In genomic region chr5:114538021-114538405, GRCm38 (mm10) we compare ENCODE assay signal across 8 mouse cellular contexts. TPM values are rescaled to one million over a fixed set of nuclear protein-coding genes. Genes with fewer than 3 reads are reported as not detected.
A peak's percentile ranks its signal among the peaks of the same experiment; 100 is the strongest.
DNase-seq lines count a peak whose midpoint lies in the region; ATAC-seq lines count a peak whose summit lies in the region.

No protein-coding gene starts in this region.

- no peaks in the 10 kb centered on the region for H3K9me3 ChIP-seq in intestine, embryonic 14.5 days (ENCODE audit: control insufficient read depth, low read length)

- 19% methylated on average over 8 of the region's 8 CpGs for WGBS in intestine, embryonic 14.5 days

- DNase-seq in thymus, postnatal 4 days: peak; percentile 21
- DNase-seq in thymus, adult 18-20 months: no peak
- no peak for DNase-seq in intestine, embryonic 14.5 days (ENCODE audit: low spot score)
- DNase-seq in lung, postnatal 14 days: peak; percentile 13
- DNase-seq in cerebellum, postnatal 36 days: no peak
- DNase-seq in thymus, postnatal 0 days (ENCODE audit: low spot score): no peak
- no peak for DNase-seq in spleen, postnatal 10 days (ENCODE audit: low spot score in 2 of 2)
- no peak for DNase-seq in Muller cell, postnatal 12 days (ENCODE audit: inconsistent ontology term)

- peaks cover 12% of the 10 kb centered on the region for H3K27me3 ChIP-seq in intestine, embryonic 14.5 days (replicated peaks; ENCODE audit: control insufficient read depth, insufficient read depth, low read length)

- peaks cover 16% of the 10 kb centered on the region for H3K4me1 ChIP-seq in intestine, embryonic 14.5 days (replicated peaks; ENCODE audit: control insufficient read depth, insufficient read depth, low read length)

- H3K4me2 ChIP-seq in intestine, embryonic 14.5 days (ENCODE audit: low read length): peak overlapping the region; percentile 42

- peak overlapping the region; percentile 29; the same call in 1 of the 2 replicates for H3K9ac ChIP-seq in intestine, embryonic 14.5 days (ENCODE audit: low read length)

- H3K27ac ChIP-seq in intestine, embryonic 14.5 days (ENCODE audit: low read depth): no peak overlapping the region

- no peak for ATAC-seq in intestine, embryonic 14.5 days (replicated peaks; ENCODE audit: low FRiP score, low TSS enrichment, low read depth)

- H3K36me3 ChIP-seq in intestine, embryonic 14.5 days (ENCODE audit: control insufficient read depth, insufficient read depth, low read length): no peaks in the 10 kb centered on the region

- no peak overlapping the region for H3K4me3 ChIP-seq in intestine, embryonic 14.5 days (ENCODE audit: low read depth, low read length)

RNA-seq across cellular contexts. Expression of gene Fam222a, which starts 29.8 kb away (rescaled TPM):
- 4.9 and 7.1 TPM in 2 replicates for polyA plus RNA-seq in intestine, embryonic 14.5 days (2014; fragmentation: Nextera tagmentation; extraction: Ambion mirVana)
- polyA plus RNA-seq in thymus, postnatal 0 days (2015; fragmentation: Nextera tagmentation; extraction: Ambion mirVana): 1.6 and 2.3 TPM in 2 replicates

Comparison
In these comparisons a context has a peak if more than half of its experiments do, and no peak if none do; other contexts are left out.
1. DNase-seq: peak in thymus, postnatal 4 days (single experiment) and lung, postnatal 14 days (single experiment); none in thymus, adult 18-20 months (0 of 2), intestine, embryonic 14.5 days (single experiment), cerebellum, postnatal 36 days (0 of 2), thymus, postnatal 0 days (single experiment), spleen, postnatal 10 days (0 of 2) and Muller cell, postnatal 12 days (single experiment).